Mouse (Mus musculus): ENCODE measurements around the gene Nek5.
"Not testable (repeated sequence)": the region's sequence is repeated elsewhere in the genome, so short reads cannot be mapped to it uniquely, and the experiment has no call there.

Gene Nek5

GRCm38 (mm10) chr8:22124220-22125152 is at the start of gene Nek5:
Gene Nek5 (minus strand): TSS chr8:22125053.
- DNase-seq (ENCODE audit: low spot score in 2 of 2), result peak in 1 of 2 experiments; percentile 26

- no peak for DNase-seq (ENCODE audit: low spot score in 2 of 2)
Observed at GRCm38 (mm10) chr8:22169167-22169566, 44.3 kb upstream of the Nek5 start.

DNA sequence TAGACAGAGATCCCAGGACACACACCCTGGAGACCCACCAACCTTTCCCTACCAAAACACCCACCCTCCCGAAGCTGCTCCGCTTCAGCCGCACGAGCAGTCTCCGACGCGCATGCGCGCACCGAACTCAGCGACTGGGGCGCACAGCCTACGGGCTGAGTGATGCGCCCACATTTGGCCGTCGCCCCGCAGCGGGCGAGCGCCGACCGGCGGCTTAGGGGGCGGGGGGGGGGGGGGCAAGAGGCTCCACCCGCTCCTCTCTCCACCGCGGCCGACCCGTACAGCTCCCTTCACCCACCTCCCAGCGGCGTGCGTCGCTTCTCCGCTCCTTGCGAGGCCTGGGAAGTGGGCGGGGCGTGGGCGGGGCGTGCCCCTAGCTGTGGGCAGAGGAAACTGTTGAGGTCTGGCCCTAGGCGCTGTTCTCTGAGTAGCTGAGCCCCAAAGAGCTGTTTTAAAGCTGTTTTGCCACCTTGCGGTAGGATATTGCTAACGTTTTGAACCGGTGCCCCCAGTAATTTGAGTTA is 41.3 kb upstream of the Nek5 start, which contains the start of gene Nek3:
Gene Nek3 (minus strand): TSS at position 356 of the 524 bp plus-strand sequence.
- DNase-seq (ENCODE audit: low spot score in 2 of 2), result peak; percentile 61 to 89

- DNase-seq (ENCODE audit: low spot score in 2 of 2), result no peak
Observed at GRCm38 (mm10) chr8:22165251-22166079, 40.6 kb upstream of the Nek5 start.

DNA sequence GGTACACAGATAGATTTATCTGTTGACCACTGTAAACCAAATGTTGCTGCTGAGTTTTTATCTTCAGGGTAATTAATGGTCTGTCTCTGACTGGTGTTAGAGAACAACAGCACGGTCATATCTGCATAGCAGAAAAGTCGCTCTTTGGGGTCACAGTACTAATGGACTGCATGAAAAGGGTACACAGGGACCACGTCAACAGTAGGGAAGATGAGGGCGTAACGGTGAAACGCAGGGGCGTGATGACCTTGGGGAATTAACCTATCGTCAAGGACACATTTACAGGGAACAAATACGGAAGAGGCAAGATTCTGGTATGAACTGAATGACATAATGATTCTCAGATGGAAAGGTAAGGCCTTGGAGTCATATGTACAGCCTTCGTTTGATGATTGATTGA is 39.6 kb upstream of the Nek5 start:
- DNase-seq (ENCODE audit: low spot score in 2 of 2), result no peak

- DNase-seq (ENCODE audit: low spot score in 2 of 2), result no peak
Observed at GRCm38 (mm10) chr8:22162206-22162605, 37.4 kb upstream of the Nek5 start.

- no peak for DNase-seq (ENCODE audit: low spot score in 2 of 2)
Observed at GRCm38 (mm10) chr8:22150345-22150663, 25.5 kb upstream of the Nek5 start.

GRCm38 (mm10) chr8:22149643-22150344 is 24.9 kb upstream of the Nek5 start:
- DNase-seq (ENCODE audit: low spot score in 2 of 2), result no peak

GRCm38 (mm10) chr8:22148367-22148740 is 23.5 kb upstream of the Nek5 start:
- DNase-seq (ENCODE audit: low spot score in 2 of 2), result no peak

DNA sequence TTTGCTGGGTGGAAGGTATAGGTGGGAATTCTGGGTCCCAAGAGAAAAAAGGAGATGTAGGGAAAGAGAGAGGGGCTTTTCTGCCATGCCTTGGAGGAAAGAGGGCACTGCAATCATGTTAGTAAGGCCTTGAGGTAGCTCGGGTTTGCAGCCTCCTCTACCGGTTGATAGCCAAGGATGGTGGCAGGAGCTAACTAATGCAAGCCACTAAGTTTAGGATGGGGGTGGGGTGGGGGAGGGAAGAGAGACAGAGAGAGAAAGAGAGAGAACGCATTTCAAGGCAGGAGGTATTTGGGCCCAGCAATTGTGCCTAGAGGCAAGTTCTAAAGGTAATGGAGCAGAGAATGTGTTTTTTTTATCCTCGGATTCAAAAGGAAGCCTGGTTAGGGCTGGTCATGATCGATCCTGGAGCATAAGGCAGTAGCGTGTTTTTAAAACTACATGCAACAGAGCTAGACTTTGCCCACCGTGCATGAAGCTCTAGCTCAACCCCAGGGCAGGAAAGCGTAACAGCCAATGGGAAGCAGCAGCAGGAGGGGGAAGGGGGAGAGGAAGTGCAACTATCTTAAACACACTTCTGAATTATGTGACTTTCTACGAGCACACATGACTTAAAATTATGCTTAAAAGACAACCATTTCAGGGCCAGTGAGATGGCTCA is 23.0 kb upstream of the Nek5 start:
- no peak for DNase-seq (ENCODE audit: low spot score in 2 of 2)

DNA sequence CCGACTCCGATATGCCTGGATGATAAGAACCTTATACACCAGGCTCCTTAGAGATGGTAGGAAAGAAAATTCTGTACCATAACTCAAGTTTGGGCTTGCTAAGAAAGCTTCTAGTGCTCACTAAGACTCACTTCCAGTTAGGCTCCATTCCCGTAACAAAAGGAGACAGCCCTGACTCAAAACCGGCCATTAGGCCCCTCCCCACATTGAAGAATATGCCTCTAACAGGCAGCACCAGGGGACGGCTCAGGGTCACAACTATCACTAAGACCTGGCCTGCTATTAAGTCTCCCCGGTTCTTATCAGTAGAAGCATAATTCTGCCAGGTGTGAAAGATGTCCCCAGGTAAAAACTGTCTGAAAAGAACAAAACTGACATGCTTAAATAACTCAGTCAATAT is 21.0 kb upstream of the Nek5 start:
- no peak for DNase-seq (ENCODE audit: low spot score in 2 of 2)

DNA sequence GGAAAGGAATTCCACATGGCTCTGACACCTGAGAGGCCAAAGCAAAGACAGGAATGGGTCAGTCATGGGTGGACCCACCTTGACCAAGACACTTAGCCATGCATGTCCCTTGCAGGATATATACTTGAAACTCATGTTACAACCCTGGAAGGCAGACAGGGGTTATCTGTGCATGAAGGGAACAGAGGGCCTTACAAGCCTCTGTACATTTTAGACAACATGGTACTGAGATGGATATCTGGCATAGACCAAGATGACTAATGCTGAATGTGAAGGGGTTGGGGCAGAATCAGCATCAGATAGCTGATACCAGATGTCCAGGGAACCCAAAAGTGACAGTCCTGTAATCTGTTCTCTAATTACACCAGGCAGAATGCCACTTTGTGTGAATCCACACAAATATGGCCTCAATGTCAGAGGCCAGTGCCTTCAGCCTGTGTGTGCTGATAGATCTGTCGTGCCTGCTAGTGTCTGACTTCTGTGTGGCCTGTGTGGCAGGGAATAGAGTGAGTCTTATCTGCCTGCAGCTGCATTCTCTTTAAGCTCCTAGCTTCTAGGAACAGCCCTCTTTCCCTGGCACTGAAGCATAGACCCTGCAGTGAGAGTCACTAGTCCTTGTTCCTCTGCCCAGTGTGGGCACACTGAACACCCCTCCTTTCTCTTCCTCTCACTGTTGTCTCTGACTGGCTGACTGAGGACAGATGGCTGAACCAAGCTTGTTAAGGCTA is 19.1 kb upstream of the Nek5 start:
- no peak for DNase-seq (ENCODE audit: low spot score in 2 of 2)

GRCm38 (mm10) chr8:22142592-22142991 is 17.7 kb upstream of the Nek5 start:
- DNase-seq (ENCODE audit: low spot score in 2 of 2), result no peak

DNA sequence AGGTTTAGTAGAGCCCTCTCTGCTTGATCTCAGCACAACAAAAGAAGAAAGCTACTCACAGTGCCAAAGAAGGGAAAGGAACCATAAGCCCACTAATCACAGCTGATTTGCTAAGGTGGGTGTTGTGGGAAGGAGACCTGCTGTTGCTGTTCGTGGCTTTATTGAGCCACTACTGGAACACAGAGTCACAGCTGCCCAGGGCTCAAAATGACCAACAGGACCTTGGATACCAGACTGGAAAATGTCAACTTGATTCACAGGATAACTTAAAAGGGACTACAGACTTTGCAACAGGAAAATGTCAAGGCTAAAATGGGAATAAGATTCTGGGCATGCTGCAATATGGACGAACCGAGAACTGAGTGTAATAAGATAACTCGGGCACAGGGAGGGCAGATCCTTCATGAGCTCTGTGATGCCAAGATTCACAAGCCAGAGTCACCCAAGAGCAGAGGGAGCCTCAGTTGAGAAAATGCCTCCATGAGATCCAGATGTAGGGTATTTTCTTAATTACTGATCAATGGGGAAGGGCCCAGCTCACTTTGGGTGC is 17.1 kb upstream of the Nek5 start:
- no peak for DNase-seq (ENCODE audit: low spot score in 2 of 2)

DNA sequence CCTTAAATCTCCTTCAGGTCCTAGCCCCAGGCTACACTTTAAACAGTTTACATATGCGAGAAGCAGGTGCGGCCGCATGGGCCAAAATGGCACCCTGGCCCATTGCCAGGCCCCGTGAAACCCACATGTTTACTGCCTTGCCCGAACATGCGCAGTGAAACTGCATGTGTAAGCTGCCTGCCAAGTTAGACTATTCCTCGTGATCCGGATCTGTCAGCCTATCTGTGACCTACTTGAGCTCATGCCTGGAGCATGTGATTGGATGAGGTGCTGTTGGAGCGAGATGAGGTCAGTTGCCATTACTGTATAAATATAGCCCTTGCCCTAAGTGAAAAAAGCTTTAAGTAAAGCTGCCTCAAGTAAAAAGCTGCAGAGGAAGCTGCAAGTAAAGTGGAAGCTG is 11.6 kb upstream of the Nek5 start:
- not testable (repeated sequence) for DNase-seq (ENCODE audit: low spot score in 2 of 2)

DNA sequence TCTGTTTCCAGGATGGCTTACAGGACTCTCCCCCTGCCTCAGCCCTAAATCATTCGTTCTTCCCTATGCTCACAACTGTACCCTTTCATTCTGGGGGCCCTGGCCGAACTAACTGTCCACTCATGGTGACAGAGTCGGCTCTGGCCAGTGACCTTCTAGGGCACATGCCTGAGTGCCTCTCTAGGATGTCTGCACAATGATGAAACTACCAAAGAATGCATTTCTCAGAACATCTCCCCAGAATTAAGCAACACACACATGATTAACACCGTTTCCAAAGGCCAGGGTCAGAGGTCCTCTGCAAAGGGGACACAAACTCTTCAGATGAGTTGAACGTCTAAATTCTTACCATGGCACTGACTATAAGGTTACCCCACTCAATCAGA is 9.9 kb upstream of the Nek5 start:
- DNase-seq (ENCODE audit: low spot score in 2 of 2), result no peak

- peak in 1 of 2 experiments; percentile 55 for DNase-seq (ENCODE audit: low spot score in 2 of 2)
Observed at GRCm38 (mm10) chr8:22134078-22134749, 9.4 kb upstream of the Nek5 start.

- no peak for DNase-seq (ENCODE audit: low spot score in 2 of 2)
Observed at GRCm38 (mm10) chr8:22132062-22132461, 7.2 kb upstream of the Nek5 start.

- no peak for DNase-seq (ENCODE audit: low spot score in 2 of 2)
Observed at GRCm38 (mm10) chr8:22107020-22107419, 17.8 kb downstream of the Nek5 start.

DNA sequence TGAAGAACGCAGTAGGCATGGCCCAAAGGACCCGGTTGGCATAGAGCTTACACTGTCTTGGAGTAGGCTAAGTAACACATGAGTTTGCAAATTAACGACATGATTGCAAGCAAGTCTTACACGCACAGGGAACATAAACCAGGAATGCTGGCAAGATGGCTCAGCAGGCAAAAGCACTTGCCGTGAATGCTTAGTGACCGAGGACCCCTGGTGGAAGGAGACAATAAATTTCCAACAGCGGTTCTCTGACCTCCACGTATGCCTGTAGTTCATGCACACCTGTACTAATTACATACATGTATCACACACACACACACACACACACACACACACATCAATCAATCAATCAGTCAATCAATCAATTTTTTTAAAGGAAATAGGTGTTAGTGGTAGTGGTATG is 33.3 kb downstream of the Nek5 start:
- DNase-seq (ENCODE audit: low spot score in 2 of 2), result peak in 1 of 2 experiments; percentile 14

Data from spleen, postnatal 10 days (tissue).